Mouse (Mus musculus): ENCODE data around the gene Ptpn9.

Gene Ptpn9

DNA sequence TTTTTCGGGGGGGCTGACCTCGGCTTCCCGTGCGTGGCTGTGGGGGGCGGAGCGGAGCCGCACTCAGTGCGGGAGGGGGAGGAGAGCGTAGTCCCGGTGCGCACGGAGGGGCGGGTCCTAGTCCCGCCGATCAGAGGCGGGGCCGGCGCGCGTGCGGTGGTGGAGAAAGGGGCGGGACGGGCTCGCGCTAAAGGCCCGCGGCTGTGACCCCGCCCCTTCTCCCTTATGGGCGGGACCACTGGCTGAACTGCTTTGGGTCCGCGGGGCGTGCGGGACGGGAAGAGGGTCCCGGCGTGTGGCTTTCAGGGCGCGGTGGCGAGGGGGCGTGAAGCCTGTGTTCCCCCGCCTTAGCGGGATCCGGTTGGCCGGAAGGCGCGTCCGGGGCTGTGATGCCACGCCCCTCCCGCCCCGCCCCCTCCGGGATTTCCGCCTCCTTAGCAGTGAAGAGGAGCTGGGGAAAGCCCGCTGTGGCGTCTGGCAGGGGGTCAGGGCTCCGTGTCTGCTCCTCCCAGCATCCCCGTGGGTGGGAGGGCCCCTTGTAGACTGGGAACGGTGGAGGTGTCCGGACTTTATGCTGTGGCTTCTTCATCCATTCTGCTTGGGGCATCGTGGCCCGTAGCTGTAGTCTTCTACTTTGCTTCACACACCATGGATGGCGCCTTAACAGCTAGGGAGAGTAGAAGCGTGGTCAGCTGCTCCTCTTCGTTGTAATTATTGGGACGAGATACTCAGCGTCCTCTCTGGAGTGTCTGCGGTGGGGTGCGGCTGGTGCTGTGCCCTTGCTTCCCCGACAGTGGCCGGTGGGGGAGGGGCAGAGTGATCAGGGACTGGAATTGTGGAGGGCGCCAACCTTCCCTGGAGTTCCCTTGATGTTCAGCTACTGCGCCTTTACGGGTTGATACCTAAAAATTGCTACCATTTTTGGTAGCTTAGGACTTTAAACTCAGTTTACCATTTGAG lies 82.3 kb downstream of the Ptpn9 start:
- in situ Hi-C loops (cut with MboI; ENCODE audit: unreplicated experiment in 2 of 2): loop anchor here in 1 of 2 experiments (10.0 kb wide), 1 partner anchor 438 kb away; no protein-coding TSS in a partner anchor

DNA sequence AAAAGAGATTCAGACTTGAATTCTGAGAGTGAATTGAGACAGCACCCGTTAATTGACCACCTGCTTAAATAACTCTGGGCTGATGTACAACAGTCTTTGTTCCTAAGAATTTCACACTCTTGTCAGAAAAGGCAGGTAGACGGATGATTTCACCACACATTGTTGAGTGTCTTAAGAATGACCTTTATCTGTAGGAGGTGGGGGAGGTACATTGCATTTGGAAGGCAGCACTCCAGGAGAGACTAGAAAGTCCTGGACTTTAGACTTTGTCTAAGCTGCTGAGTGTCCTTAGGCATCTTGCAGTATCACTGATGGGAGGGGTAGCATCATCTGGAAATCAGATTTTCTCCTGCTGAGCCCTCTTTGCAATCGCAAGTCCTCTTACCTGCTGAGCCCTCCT lies 87.5 kb downstream of the Ptpn9 start:
- in situ Hi-C loops (cut with MboI; ENCODE audit: unreplicated experiment in 2 of 2): no loop called here
